Mouse (Mus musculus) MEL (cell line): ENCODE measurements around the gene Slc1a5. TPM values are rescaled to one million over a fixed set of nuclear protein-coding genes. Genes with fewer than 3 reads are reported as not detected.

Source experiments
- DNase-seq: peaks from one replicate; pipeline ENCODE4 v3.0.0; 2011; ENCODE audit warnings: low read depth, low spot score
- H3K27ac ChIP-seq: 2 replicates; pipeline ENCODE4 v1.5.1; 2012; ENCODE audit warnings: low read depth, mild to moderate bottlenecking, control low read depth, low read length, moderate library complexity; ENCODE audit not compliant: control insufficient read depth
- H3K27me3 ChIP-seq, 2 experiments: fragments of 150-350 bp in 1 of 2; sonication (generic) in 1 of 2; 2 replicates each; pipeline ENCODE4 v1.6.1; 2012; ENCODE audit warnings: low read length in 2 of 2, mild to moderate bottlenecking in 2 of 2, improper control_type of control experiment in 1 of 2, moderate library complexity in 1 of 2; ENCODE audit not compliant: insufficient read depth in 2 of 2, control insufficient read depth in 1 of 2
- H3K36me3 ChIP-seq, 2 experiments: 2 replicates each; pipeline ENCODE4 v1.6.1; 2012 to 2014; ENCODE audit warnings: low read length in 2 of 2, improper control_type of control experiment in 1 of 2, inconsistent platforms in 1 of 2, mild to moderate bottlenecking in 1 of 2; ENCODE audit not compliant: insufficient read depth in 2 of 2, control insufficient read depth in 1 of 2
- H3K4me1 ChIP-seq, 2 experiments: fragments of 150-350 bp in 1 of 2; sonication (generic) in 1 of 2; 2 replicates each; pipeline ENCODE4 v1.6.1; 2012; ENCODE audit warnings: low read length in 2 of 2, improper control_type of control experiment in 1 of 2, mild to moderate bottlenecking in 1 of 2; ENCODE audit not compliant: insufficient read depth in 2 of 2, control insufficient read depth in 1 of 2
- H3K4me3 ChIP-seq, 2 experiments: fragments of 150-350 bp in 1 of 2; sonication (generic) in 1 of 2; 2 replicates each; pipeline ENCODE4 v1.5.1; 2012; ENCODE audit warnings: low read depth in 2 of 2, low read length in 2 of 2, mild to moderate bottlenecking in 2 of 2, moderate library complexity in 2 of 2, control low read depth in 1 of 2, improper control_type of control experiment in 1 of 2; ENCODE audit not compliant: control insufficient read depth in 1 of 2, insufficient read depth in 1 of 2
- H3K79me2 ChIP-seq: 2 replicates; pipeline ENCODE4 v1.6.1; 2012; ENCODE audit warnings: mild to moderate bottlenecking, low read length, moderate library complexity; ENCODE audit not compliant: control insufficient read depth, poor library complexity, insufficient read depth
- H3K9ac ChIP-seq: 2 replicates; pipeline ENCODE4 v1.6.1; 2012; ENCODE audit warnings: low read depth, mild to moderate bottlenecking, control low read depth, low read length, moderate library complexity; ENCODE audit not compliant: control insufficient read depth, poor library complexity, severe bottlenecking
- H3K9me3 ChIP-seq: fragments of 150-350 bp; sonication (generic); replicated peaks from 2 replicates; pipeline ENCODE4 v1.6.1; 2012; ENCODE audit warnings: mild to moderate bottlenecking, low read length, improper control_type of control experiment, moderate library complexity; ENCODE audit not compliant: insufficient read depth
- BHLHE40 ChIP-seq: IDR thresholded peaks from 2 replicates; pipeline ENCODE4 v1.6.1; 2012; ENCODE audit warnings: low read depth, mild to moderate bottlenecking, inconsistent platforms, low read length, improper control_type of control experiment, borderline replicate concordance
- CHD1 ChIP-seq: IDR thresholded peaks from 2 replicates; pipeline ENCODE4 v1.6.1; 2012; ENCODE audit warnings: low read depth, mild to moderate bottlenecking, inconsistent platforms, low read length, improper control_type of control experiment
- CHD2 ChIP-seq: IDR thresholded peaks from 2 replicates; pipeline ENCODE4 v1.6.1; 2011; ENCODE audit warnings: low read length, improper control_type of control experiment
- CTCF ChIP-seq, 3 experiments: IDR thresholded peaks in 2 of 3; conservative IDR thresholded peaks in 1 of 3; 2 replicates each; pipeline ENCODE4 v1.5.1; 2011 to 2012; ENCODE audit warnings: low read length in 3 of 3, low read depth in 2 of 3, mild to moderate bottlenecking in 2 of 3, improper control_type of control experiment in 1 of 3, inconsistent platforms in 1 of 3, mixed read lengths in 1 of 3, moderate library complexity in 1 of 3; ENCODE audit not compliant: control insufficient read depth in 1 of 3, insufficient read depth in 1 of 3, poor library complexity in 1 of 3, severe bottlenecking in 1 of 3
- E2F4 ChIP-seq: IDR thresholded peaks from 2 replicates; pipeline ENCODE4 v1.6.1; 2011; ENCODE audit warnings: low read depth, low read length, improper control_type of control experiment, borderline replicate concordance
- ELF1 ChIP-seq: IDR thresholded peaks from 2 replicates; pipeline ENCODE4 v1.6.1; 2014; ENCODE audit warnings: low read depth, mild to moderate bottlenecking, inconsistent platforms, low read length, improper control_type of control experiment, moderate library complexity
- EP300 ChIP-seq, 2 experiments: IDR thresholded peaks; 2 replicates each; pipeline ENCODE4 v1.6.1; 2011; ENCODE audit warnings: improper control_type of control experiment in 2 of 2, low read length in 2 of 2, low read depth in 1 of 2, mild to moderate bottlenecking in 1 of 2
- GATA1 ChIP-seq: IDR thresholded peaks from 2 replicates; pipeline ENCODE4 v1.6.1; 2011; ENCODE audit warnings: low read depth, low read length, improper control_type of control experiment
- HCFC1 ChIP-seq: IDR thresholded peaks from 2 replicates; pipeline ENCODE4 v1.6.1; 2012; ENCODE audit warnings: low read depth, mild to moderate bottlenecking, inconsistent platforms, low read length, improper control_type of control experiment, moderate library complexity
- JUND ChIP-seq: IDR thresholded peaks from 2 replicates; pipeline ENCODE4 v1.6.1; 2011; ENCODE audit warnings: low read depth, mild to moderate bottlenecking, improper control_type of control experiment, low read length
- KAT2A ChIP-seq: conservative IDR thresholded peaks from 2 replicates; pipeline ENCODE4 v1.6.1; 2012; ENCODE audit warnings: low read depth, low read length, improper control_type of control experiment, inconsistent platforms
- MAFK ChIP-seq: IDR thresholded peaks from 2 replicates; pipeline ENCODE4 v1.6.1; 2011; ENCODE audit warnings: low read depth, mild to moderate bottlenecking, low read length, improper control_type of control experiment, borderline replicate concordance
- MAX ChIP-seq: IDR thresholded peaks from 2 replicates; pipeline ENCODE4 v1.6.1; 2011; ENCODE audit warnings: low read length, improper control_type of control experiment
- MAZ ChIP-seq: IDR thresholded peaks from 2 replicates; pipeline ENCODE4 v1.6.1; 2012; ENCODE audit warnings: low read depth, mild to moderate bottlenecking, inconsistent platforms, low read length, improper control_type of control experiment
- MEF2A ChIP-seq: IDR thresholded peaks from 2 replicates; pipeline ENCODE4 v1.6.1; 2014; ENCODE audit warnings: low read depth, mild to moderate bottlenecking, inconsistent platforms, low read length, improper control_type of control experiment; ENCODE audit not compliant: poor library complexity, insufficient replicate concordance, severe bottlenecking; ENCODE audit errors: extremely low read depth
- MXI1 ChIP-seq: IDR thresholded peaks from 2 replicates; pipeline ENCODE4 v1.6.1; 2011; ENCODE audit warnings: mild to moderate bottlenecking, low read depth, low read length, improper control_type of control experiment
- MYB ChIP-seq: IDR thresholded peaks from 2 replicates; pipeline ENCODE4 v1.6.1; 2011; ENCODE audit warnings: mild to moderate bottlenecking, low read depth, low read length, improper control_type of control experiment
- MYC ChIP-seq: IDR thresholded peaks from 2 replicates; pipeline ENCODE4 v1.6.1; 2011; ENCODE audit warnings: low read depth, mild to moderate bottlenecking, low read length, improper control_type of control experiment, moderate library complexity
- NELFE ChIP-seq: IDR thresholded peaks from 2 replicates; pipeline ENCODE4 v1.6.1; 2011; ENCODE audit warnings: low read depth, low read length, improper control_type of control experiment
- NRF1 ChIP-seq: IDR thresholded peaks from 2 replicates; pipeline ENCODE4 v1.6.1; 2014; ENCODE audit warnings: low read depth, mild to moderate bottlenecking, inconsistent platforms, low read length, improper control_type of control experiment, moderate library complexity; ENCODE audit not compliant: poor library complexity, insufficient read depth, severe bottlenecking
- POLR2A ChIP-seq, 2 experiments: IDR thresholded peaks; 2 replicates each; pipeline ENCODE4 v1.6.1; 2011 to 2012; ENCODE audit warnings: low read length in 2 of 2, mild to moderate bottlenecking in 2 of 2, control low read depth in 1 of 2, improper control_type of control experiment in 1 of 2, low read depth in 1 of 2, moderate library complexity in 1 of 2; ENCODE audit not compliant: control insufficient read depth in 1 of 2, insufficient read depth in 1 of 2, poor library complexity in 1 of 2
- POLR2AphosphoS2 ChIP-seq: IDR thresholded peaks from 2 replicates; pipeline ENCODE4 v1.6.1; 2011; ENCODE audit warnings: low read length, improper control_type of control experiment
- POLR2AphosphoS5 ChIP-seq: IDR thresholded peaks from 2 replicates; pipeline ENCODE4 v1.6.1; 2012; ENCODE audit warnings: low read depth, borderline replicate concordance, mild to moderate bottlenecking, inconsistent platforms, low read length, moderate library complexity, mixed read lengths
- RAD21 ChIP-seq: IDR thresholded peaks from 2 replicates; pipeline ENCODE4 v1.6.1; 2011; ENCODE audit warnings: mild to moderate bottlenecking, low read depth, low read length, improper control_type of control experiment
- RCOR1 ChIP-seq: IDR thresholded peaks from 2 replicates; pipeline ENCODE4 v1.6.1; 2012; ENCODE audit warnings: low read depth, mild to moderate bottlenecking, inconsistent platforms, low read length, improper control_type of control experiment
- SIN3A ChIP-seq: IDR thresholded peaks from 2 replicates; pipeline ENCODE4 v1.6.1; 2012; ENCODE audit warnings: low read length, improper control_type of control experiment, inconsistent platforms
- SMC3 ChIP-seq: IDR thresholded peaks from 2 replicates; pipeline ENCODE4 v1.6.1; 2011; ENCODE audit warnings: low read depth, low read length, improper control_type of control experiment
- TAL1 ChIP-seq: IDR thresholded peaks from 2 replicates; pipeline ENCODE4 v1.6.1; 2012; ENCODE audit warnings: mild to moderate bottlenecking, inconsistent platforms, low read length, moderate library complexity, mixed read lengths
- TBP ChIP-seq: IDR thresholded peaks from 2 replicates; pipeline ENCODE4 v1.8.0; 2011; ENCODE audit warnings: low read depth, low read length, improper control_type of control experiment
- TCF12 ChIP-seq: IDR thresholded peaks from 2 replicates; pipeline ENCODE4 v1.6.1; 2014; ENCODE audit warnings: low read depth, mild to moderate bottlenecking, inconsistent platforms, low read length, improper control_type of control experiment, moderate library complexity
- UBTF ChIP-seq: IDR thresholded peaks from 2 replicates; pipeline ENCODE4 v1.6.1; 2012; ENCODE audit warnings: low read depth, mild to moderate bottlenecking, inconsistent platforms, low read length, improper control_type of control experiment, moderate library complexity, borderline replicate concordance; ENCODE audit not compliant: insufficient read depth
- USF1 ChIP-seq: IDR thresholded peaks from 2 replicates; pipeline ENCODE4 v1.6.1; 2014; ENCODE audit warnings: low read depth, mild to moderate bottlenecking, inconsistent platforms, low read length, improper control_type of control experiment, moderate library complexity
- USF2 ChIP-seq, 2 experiments: IDR thresholded peaks; 2 replicates each; pipeline ENCODE4 v1.6.1; 2011 to 2012; ENCODE audit warnings: improper control_type of control experiment in 2 of 2, low read length in 2 of 2, borderline replicate concordance in 1 of 2, inconsistent platforms in 1 of 2, low read depth in 1 of 2, mild to moderate bottlenecking in 1 of 2; ENCODE audit not compliant: insufficient read depth in 1 of 2
- ZC3H11A ChIP-seq: IDR thresholded peaks from 2 replicates; pipeline ENCODE4 v1.6.1; 2012; ENCODE audit warnings: low read depth, mild to moderate bottlenecking, inconsistent platforms, low read length, improper control_type of control experiment
- ZKSCAN1 ChIP-seq: IDR thresholded peaks from 2 replicates; pipeline ENCODE4 v1.6.1; 2012; ENCODE audit warnings: low read depth, mild to moderate bottlenecking, inconsistent platforms, low read length, improper control_type of control experiment, moderate library complexity
- ZMIZ1 ChIP-seq: IDR thresholded peaks from 2 replicates; pipeline ENCODE4 v1.6.1; 2012; ENCODE audit warnings: low read depth, mild to moderate bottlenecking, inconsistent platforms, low read length, improper control_type of control experiment, moderate library complexity
- ZNF384 ChIP-seq: IDR thresholded peaks from 2 replicates; pipeline ENCODE4 v1.6.1; 2012; ENCODE audit warnings: low read depth, mild to moderate bottlenecking, inconsistent platforms, low read length, improper control_type of control experiment
- polyA plus RNA-seq, 2 experiments: library from polyadenylated mRNA; stranded (reverse) in 1 of 2; unstranded in 1 of 2; fragments of >175 nt in 1 of 2; fragments of >200 nt in 1 of 2; gene quantifications; 2 replicates each; pipeline versions ENCODE4 v1.2.1 to v1.2.4; 2012; ENCODE audit warnings: low replicate concordance in 2 of 2, low read depth in 1 of 2; ENCODE audit not compliant: insufficient read length in 2 of 2, insufficient read depth in 1 of 2, missing spikeins in 1 of 2
- total RNA-seq: library from RNA; depleted of rRNA; stranded (reverse); fragments of 300-350 nt; gene quantifications from 2 replicates; pipeline ENCODE4 v1.2.3, GENCODE M21; 2012

Gene Slc1a5
- total and polyA plus RNA-seq, 3 experiments = 72.0 to 180 TPM; not detected in 1

GRCm38 (mm10) chr7:16842645-16843063 is 61.5 kb downstream of the Slc1a5 start, which contains the start of gene Prkd2:
Prkd2 (plus strand) TSS chr7:16842902.
- H3K27ac ChIP-seq = peak within 1 kb of the TSS; percentile 48
- no peak for TF ChIP-seq TBP
- no peak for TF ChIP-seq BHLHE40
- TF ChIP-seq MYC = no peak
- TF ChIP-seq RCOR1 = no peak
- TF ChIP-seq KAT2A = no peak
- TF ChIP-seq USF1 = peak; percentile 7; the same call in 1 of the 2 replicates
- peak; percentile 68 for TF ChIP-seq ELF1
- TF ChIP-seq ZC3H11A = no peak
- no peak for TF ChIP-seq ZNF384
- TF ChIP-seq MYB = no peak
- no peak for TF ChIP-seq TCF12
- 0 out of 2 replicates have a peak, but pooled peaks have one; percentile 6 for TF ChIP-seq MAZ
- TF ChIP-seq CHD1 = no peak
- no peak for TF ChIP-seq EP300 (IDR thresholded peaks at IDR 0.05; ENCODE audit: low read depth in 1 of 2, low read length in 2 of 2)
- no peak for TF ChIP-seq NRF1
- TF ChIP-seq NELFE = peak; percentile 22; the same call in 1 of the 2 replicates
- TF ChIP-seq CHD2 = no peak; the same call in 1 of the 2 replicates
- no peak for TF ChIP-seq POLR2AphosphoS5
- no peak for TF ChIP-seq MAX
- TF ChIP-seq MEF2A = no peak
- TF ChIP-seq MXI1 = no peak
- no peak for TF ChIP-seq CTCF (IDR thresholded peaks at IDR 0.05 in 2 of 3, conservative IDR thresholded peaks at IDR 0.05 in 1 of 3; ENCODE audit: control insufficient read depth in 1 of 3, insufficient read depth in 1 of 3, low read depth in 2 of 3, low read length in 3 of 3, poor library complexity in 1 of 3, severe bottlenecking in 1 of 3)
- peak; percentile 62 for TF ChIP-seq POLR2AphosphoS2
- no peak for TF ChIP-seq UBTF
- no peak for TF ChIP-seq JUND
- no peak for TF ChIP-seq E2F4
- TF ChIP-seq ZMIZ1 = 0 out of 2 replicates have a peak, but pooled peaks have one; percentile 40
- no peak for TF ChIP-seq GATA1
- peak; percentile 48 to 55; a peak in 3 of 4 replicates for TF ChIP-seq POLR2A (IDR thresholded peaks at IDR 0.05; ENCODE audit: control insufficient read depth in 1 of 2, insufficient read depth in 1 of 2, low read depth in 1 of 2, low read length in 2 of 2, poor library complexity in 1 of 2)
- no peak for TF ChIP-seq ZKSCAN1
- TF ChIP-seq RAD21 = no peak
- TF ChIP-seq MAFK = no peak
- peak; percentile 65 for TF ChIP-seq HCFC1
- no peak for TF ChIP-seq USF2 (IDR thresholded peaks at IDR 0.05; ENCODE audit: borderline replicate concordance in 1 of 2, insufficient read depth in 1 of 2, low read depth in 1 of 2, low read length in 2 of 2)
- peak; percentile 51; the same call in 1 of the 2 replicates for TF ChIP-seq SIN3A
- TF ChIP-seq SMC3 = no peak
- no peak for TF ChIP-seq TAL1

More at GRCm38 (mm10) chr7:16842645-16843063, 61.5 kb downstream of the Slc1a5 start, which contains the start of gene Prkd2:
- no peaks in the 10 kb centered on the region for H3K9me3 ChIP-seq
- H3K4me1 ChIP-seq = peaks cover 0 to 5% of the 10 kb centered on the region in 2 experiments; a peak in 3 of 4 replicates
- peak within 1 kb of the TSS; percentile 81 for H3K9ac ChIP-seq
- 0 out of 4 replicates have a peak, but pooled peaks cover 0 to 2% of the 10 kb centered on the region in 2 experiments for H3K36me3 ChIP-seq
- peak; percentile 87 for DNase-seq
- peaks cover 5% of the 10 kb centered on the region; the same call in 1 of the 2 replicates for H3K79me2 ChIP-seq
- H3K4me3 ChIP-seq = peak within 1 kb of the TSS; percentile 72 to 100
- no peaks in the 10 kb centered on the region for H3K27me3 ChIP-seq
